Mouse (Mus musculus) frontal cortex, postnatal 25 days (tissue): ENCODE data around the gene Slc35f6.
"Not testable (repeated sequence)": the region's sequence is repeated elsewhere in the genome, so short reads cannot be mapped to it uniquely, and the experiment has no call there.

Experiments
- DNase-seq, 2 experiments: peaks; one replicate each; pipeline ENCODE4 v3.0.0; 2022; ENCODE audit warnings: low spot score in 2 of 2

Gene Slc35f6

GRCm38 (mm10) chr5:30655526-30656195 is 7.9 kb downstream of the Slc35f6 start:
- no peak for DNase-seq

- DNase-seq = no peak
These were observed 11.3 kb downstream of the Slc35f6 start for GRCm38 (mm10) chr5:30659042-30659441.

GRCm38 (mm10) chr5:30660278-30660677 is 12.5 kb downstream of the Slc35f6 start:
- no peak for DNase-seq

DNA sequence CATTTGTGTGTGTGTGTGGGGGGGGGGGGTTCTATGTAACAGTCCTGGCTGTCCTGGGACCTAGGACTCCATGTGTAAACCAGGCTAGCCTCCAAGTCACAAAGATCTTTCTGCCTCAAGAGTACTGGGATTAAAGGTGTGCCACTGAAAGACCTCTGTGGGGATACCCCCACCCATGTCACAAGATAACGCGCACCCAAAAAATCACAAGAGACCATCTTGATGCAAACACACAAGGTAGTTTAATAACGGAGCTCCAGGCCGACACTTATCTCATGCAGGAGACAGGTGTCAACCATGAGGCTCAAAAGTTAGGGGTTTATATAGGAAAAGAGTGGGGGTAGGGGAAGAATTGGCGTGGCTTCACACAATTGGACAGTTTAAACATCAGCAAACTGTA is 13.1 kb downstream of the Slc35f6 start:
- DNase-seq = no peak

DNA sequence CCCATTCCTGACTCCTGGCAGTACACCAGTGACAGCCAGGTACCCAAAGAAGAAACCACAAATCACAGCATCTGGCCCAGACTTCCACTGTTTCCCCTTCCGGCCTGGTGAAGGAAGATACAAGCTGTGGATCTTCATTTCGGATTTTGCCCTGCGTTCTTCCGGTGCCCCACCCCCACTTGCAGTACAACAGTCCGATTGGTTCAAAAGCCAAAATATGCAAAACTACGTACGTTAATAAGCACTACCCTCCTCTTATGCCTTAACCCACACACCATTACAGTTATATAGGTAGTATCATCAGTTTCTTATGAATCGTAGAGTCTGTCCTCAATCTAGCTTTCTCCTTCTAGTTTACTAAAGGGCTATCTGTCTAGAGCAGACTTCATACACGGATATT is 17.6 kb downstream of the Slc35f6 start:
- DNase-seq = no peak

DNA sequence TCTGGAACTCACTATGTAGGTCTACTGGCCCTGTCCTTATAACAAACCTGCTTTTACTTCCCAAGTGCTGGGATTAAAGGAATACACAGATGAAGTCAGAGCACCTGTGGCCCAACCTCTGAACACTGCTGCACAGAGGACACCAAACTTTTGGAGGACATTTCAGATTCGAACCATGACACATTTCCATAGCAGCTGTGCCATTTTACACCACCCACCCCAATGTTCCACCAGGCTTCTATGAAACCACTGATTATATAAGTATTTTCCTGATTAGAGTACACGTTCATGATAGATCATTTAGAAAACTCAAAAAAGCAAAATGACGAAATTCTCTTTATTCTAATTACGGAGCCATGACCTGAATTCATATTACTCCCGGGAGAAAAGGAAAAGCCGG is 18.2 kb downstream of the Slc35f6 start:
- no peak for DNase-seq

GRCm38 (mm10) chr5:30666391-30667195 is 18.9 kb downstream of the Slc35f6 start, which contains the start of gene Cenpa:
TSS of gene Cenpa (plus strand) at chr5:30666777.
- peak; percentile 60 to 81 for DNase-seq

GRCm38 (mm10) chr5:30667215-30667614 is 19.5 kb downstream of the Slc35f6 start:
- no peak for DNase-seq

DNA sequence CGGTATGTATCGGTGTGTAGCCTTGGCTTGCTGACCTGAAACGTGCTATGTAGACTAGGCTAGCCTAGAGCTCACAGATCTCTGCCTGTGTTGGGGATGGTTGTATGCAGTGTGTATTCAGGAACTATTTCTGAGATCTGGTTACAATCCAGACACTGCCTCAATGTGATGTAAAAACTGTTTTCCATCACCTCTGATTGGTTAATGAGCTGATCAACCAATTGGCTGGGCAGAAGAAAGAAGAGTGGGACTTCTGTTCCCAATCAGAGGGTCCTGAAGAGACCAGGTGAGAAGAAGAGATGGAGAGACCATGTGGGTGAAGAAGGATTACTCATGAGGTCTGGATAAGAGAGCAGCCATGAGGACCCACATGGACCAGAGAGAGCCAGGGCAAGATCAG is 20.0 kb downstream of the Slc35f6 start:
- no peak for DNase-seq

DNA sequence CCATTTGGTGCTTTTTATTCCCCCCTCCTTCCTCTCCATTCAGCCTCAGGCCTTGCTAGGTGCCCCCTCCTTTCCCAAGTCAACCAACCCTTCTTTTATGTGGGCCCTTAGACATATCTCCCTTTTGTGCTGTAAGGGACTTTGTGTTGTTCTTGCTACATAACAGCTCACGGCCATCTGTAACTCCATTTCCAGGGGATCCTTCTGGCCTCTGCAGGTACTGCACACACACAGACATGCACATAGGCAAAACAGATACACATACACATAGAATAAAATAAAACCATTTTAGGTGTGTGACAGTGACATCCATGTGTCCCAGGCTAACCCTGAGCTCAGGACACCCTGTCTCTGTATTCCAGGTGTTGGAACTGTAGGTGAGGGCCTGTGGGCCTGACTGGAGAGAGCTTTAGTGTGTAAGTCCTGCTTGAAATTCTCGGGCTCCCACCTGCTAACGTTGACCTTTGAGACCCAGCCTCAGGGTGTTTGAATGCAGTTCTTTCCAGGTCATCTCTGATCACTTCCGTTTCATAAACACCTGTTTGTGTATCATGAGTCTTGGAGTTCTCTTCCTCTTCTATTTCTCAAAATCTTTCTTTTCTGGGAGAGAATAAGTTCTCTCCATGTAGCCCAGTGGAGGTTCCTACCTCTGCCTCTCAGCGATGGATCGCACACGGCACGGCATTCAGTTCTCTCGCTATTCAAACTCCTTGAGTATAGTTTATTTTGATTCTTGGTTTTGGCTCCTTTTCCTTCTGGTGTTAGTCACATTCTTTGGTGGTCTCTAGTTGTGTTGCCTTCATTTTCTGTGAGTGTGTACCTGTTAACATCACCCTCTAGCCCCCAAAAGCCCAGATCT is 21.1 kb downstream of the Slc35f6 start:
- DNase-seq = no peak

GRCm38 (mm10) chr5:30669496-30669830 is 21.7 kb downstream of the Slc35f6 start:
- DNase-seq = no peak

GRCm38 (mm10) chr5:30670091-30670490 is 22.4 kb downstream of the Slc35f6 start:
- no peak for DNase-seq

DNA sequence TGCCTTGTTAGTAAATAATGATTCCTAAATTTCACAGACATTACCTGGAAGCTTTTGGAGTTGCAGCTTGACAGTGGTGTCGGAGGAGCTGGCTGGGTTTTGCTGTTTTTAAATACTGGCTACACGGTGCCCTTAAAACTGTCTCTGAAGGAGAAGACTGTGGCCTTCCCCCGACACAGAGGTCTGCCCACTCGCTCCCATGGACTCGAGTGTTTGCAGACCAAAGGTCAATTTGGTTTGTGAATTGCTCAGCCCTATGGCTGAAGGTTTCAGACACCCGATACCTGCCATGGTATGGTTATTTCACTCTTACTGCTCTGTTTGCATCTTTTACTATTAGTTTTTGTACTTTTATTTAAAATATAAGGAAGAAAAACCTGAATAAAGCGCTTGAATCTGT is 26.3 kb downstream of the Slc35f6 start:
- no peak for DNase-seq

- no peak for DNase-seq
These were observed 29.1 kb downstream of the Slc35f6 start for GRCm38 (mm10) chr5:30676800-30677199.

DNA sequence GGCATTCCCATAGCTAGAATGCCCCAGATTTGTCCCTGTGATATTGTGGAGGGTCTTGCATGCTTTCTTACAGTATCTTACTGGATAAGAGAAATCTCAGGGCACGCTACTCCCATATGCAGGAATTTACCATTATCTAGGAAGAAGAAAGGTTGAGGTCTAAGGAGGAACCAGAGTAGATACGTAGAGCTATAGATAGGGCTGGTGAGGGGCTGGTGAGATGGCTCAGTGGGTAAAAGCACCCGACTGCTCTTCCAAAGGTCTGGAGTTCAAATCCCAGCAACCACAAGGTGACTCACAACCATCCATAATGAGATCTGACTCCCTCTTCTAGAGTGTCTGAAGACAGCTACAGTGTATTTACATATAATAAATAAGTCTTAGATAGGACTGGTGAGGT is 30.3 kb downstream of the Slc35f6 start:
- not testable (repeated sequence) for DNase-seq

DNA sequence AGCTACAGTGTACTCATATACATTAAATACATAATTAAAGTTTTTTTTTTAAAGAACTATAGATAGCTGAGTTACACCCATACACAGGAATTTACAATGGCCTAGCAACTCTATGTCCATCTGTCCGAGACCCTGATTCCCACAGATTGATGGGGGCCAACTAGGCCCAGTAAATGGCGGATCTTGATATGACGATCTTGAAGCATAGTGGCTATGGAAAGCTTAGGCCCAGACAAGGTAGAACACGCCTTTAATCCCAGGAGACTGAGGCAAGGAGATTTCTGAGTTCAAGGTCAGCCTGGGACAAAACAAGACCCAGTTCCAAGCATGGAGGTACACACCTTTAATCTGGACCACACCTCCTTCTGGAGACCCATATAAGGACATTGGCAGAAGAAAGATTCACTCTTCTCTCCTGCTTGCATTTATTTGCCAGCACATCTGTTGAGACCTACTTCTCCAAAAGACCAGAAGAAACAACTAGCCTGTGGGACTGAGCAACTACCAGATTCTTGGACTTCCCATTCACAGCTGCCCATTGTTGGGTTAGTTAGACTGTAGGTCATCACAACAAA is 31.1 kb downstream of the Slc35f6 start:
- no peak for DNase-seq

DNA sequence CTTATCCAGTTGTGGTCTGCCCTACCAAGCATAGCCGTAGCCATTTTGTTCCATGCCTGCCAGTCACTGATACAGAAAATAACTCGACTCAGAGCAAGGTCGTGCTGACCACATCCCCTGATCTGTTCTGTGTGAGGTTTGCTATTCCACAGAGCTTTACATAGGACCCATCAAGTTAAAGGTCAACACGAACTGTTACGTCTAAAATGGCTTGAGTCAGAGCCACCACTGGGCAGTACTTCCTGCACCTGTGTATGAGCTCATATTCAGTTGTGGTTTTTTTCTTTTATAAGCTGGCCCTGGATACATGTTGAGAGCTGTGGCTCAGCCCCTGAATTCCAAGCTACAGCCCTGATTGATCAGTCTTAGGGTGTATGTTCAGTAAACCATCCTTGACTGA is 31.9 kb downstream of the Slc35f6 start:
- no peak for DNase-seq

GRCm38 (mm10) chr5:30681970-30682369 is 34.2 kb downstream of the Slc35f6 start:
- no peak for DNase-seq

DNA sequence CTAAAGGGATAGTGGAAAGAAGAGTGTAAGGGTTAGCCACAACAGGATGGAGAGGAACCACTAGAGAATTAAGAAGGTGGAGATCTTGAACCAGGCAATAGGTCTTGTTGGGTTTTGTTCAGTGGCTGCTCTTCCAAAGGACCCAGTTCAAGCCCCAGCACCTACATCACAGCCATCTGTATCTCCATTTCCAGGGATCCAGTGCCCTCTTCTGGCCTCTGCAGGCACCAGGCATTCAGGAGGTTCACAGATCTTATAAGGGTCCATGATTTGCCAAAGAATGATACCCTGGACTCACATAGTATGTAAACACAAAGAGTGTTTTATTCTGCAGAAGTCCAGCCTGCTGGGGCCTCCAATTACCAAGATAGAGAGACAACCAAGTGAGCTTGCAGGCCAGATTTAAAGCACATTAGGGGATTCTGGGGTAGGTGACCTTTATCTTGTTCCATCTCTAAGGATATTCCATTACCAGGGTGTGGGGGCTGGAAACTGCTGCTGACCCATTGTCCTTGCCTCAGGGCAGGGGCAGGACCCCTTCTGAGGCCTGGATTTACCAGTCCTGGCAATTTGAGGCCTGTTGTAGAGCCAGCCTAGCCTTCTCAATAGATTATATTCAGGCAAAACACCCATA is 35.4 kb downstream of the Slc35f6 start:
- no peak for DNase-seq

DNA sequence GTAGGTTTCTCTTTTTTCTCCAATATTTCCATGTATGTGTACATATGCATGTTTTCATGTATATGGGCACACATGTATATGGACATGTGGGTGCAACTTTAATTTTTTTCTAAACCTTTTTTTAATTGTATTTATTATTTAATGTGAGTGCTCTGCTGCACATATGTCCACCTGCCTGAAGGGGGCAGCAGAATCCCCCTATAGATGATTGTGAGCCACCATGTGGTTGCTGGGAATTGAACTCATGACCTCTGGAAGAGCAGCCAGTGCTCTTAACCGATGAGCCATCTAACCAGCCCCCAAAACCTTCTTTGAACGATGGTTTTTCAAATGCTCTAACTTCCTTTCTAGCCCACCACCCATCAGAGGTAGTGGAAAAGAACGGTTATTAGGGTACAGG is 36.3 kb downstream of the Slc35f6 start:
- no peak for DNase-seq

- no peak for DNase-seq
These were observed 39.0 kb downstream of the Slc35f6 start for GRCm38 (mm10) chr5:30686781-30687180.
